Mouse (Mus musculus) bone marrow macrophage, adult 2 months (primary cell): ENCODE data around the gene Tor4a. TPM values are rescaled to one million over a fixed set of nuclear protein-coding genes. Genes with fewer than 3 reads are reported as not detected.

ENCODE experiments used
- H3K27ac ChIP-seq: 2 replicates; pipeline ENCODE4 v1.5.1; 2012; ENCODE audit warnings: low read depth, low read length; ENCODE audit not compliant: insufficient read depth
- H3K4me1 ChIP-seq: 2 replicates; pipeline ENCODE4 v1.6.1; 2012; ENCODE audit warnings: low read length; ENCODE audit not compliant: control insufficient read depth, insufficient read depth
- H3K4me3 ChIP-seq: 2 replicates; pipeline ENCODE4 v1.5.1; 2012; ENCODE audit warnings: mild to moderate bottlenecking, low read length, moderate library complexity; ENCODE audit not compliant: insufficient read depth
- CTCF ChIP-seq: IDR thresholded peaks from 2 replicates; pipeline ENCODE4 v1.5.1; 2012; ENCODE audit warnings: low read depth, mild to moderate bottlenecking, low read length, moderate library complexity
- POLR2A ChIP-seq: IDR thresholded peaks from 2 replicates; pipeline ENCODE4 v1.6.1; 2012; ENCODE audit warnings: mild to moderate bottlenecking, low read depth, low read length, borderline replicate concordance
- polyA plus RNA-seq: library from polyadenylated mRNA; stranded (reverse); fragments of >200 nt; gene quantifications from 2 replicates; pipeline ENCODE4 v1.2.4, GENCODE M21; 2012; ENCODE audit not compliant: missing spikeins, insufficient read depth, insufficient read length

Tor4a gene
- polyA plus RNA-seq, 1 experiment, result 73.2 TPM

- peak overlapping the region; percentile 87 for H3K27ac ChIP-seq
- peaks cover 20% of the 10 kb centered on the region for H3K4me1 ChIP-seq
- TF ChIP-seq POLR2A (no peak), CTCF (no peak)
- peak overlapping the region; percentile 76 for H3K4me3 ChIP-seq
These were observed 2.7 kb downstream of the Tor4a start for GRCm38 (mm10) chr2:25194006-25194405.

GRCm38 (mm10) chr2:25193330-25193770, 3.3 kb downstream of the Tor4a start:
- H3K27ac ChIP-seq, result peak overlapping the region; percentile 87
- peaks cover 18% of the 10 kb centered on the region for H3K4me1 ChIP-seq
- TF ChIP-seq POLR2A (no peak), CTCF (peak; percentile 64)
- H3K4me3 ChIP-seq, result peak overlapping the region; percentile 76

GRCm38 (mm10) chr2:25187841-25188240, 8.8 kb downstream of the Tor4a start:
- TF ChIP-seq CTCF, result no peak
- TF ChIP-seq POLR2A, result no peak
- H3K4me3 ChIP-seq, result no peak overlapping the region
- H3K4me1 ChIP-seq, result no peaks in the 10 kb centered on the region
- H3K27ac ChIP-seq, result no peak overlapping the region

GRCm38 (mm10) chr2:25186575-25186930, 10.1 kb downstream of the Tor4a start:
- Histone ChIP-seq H3K4me1 (no peaks in the 10 kb centered on the region), H3K4me3 (no peak overlapping the region), H3K27ac (no peak overlapping the region)
- TF ChIP-seq POLR2A (no peak), CTCF (no peak)

GRCm38 (mm10) chr2:25185625-25186574, 10.8 kb downstream of the Tor4a start:
- H3K4me1 ChIP-seq, result no peaks in the 10 kb centered on the region
- H3K4me3 ChIP-seq, result peak overlapping the region; percentile 43
- TF ChIP-seq CTCF (no peak), POLR2A (no peak)
- H3K27ac ChIP-seq, result no peak overlapping the region

GRCm38 (mm10) chr2:25184496-25184895, 12.2 kb downstream of the Tor4a start:
- H3K4me3 ChIP-seq, result no peak overlapping the region
- no peaks in the 10 kb centered on the region for H3K4me1 ChIP-seq
- H3K27ac ChIP-seq, result no peak overlapping the region
- no peak for TF ChIP-seq CTCF
- TF ChIP-seq POLR2A, result no peak

GRCm38 (mm10) chr2:25183336-25183735, 13.3 kb downstream of the Tor4a start:
- Histone ChIP-seq H3K4me3 (no peak overlapping the region), H3K4me1 (no peaks in the 10 kb centered on the region), H3K27ac (no peak overlapping the region)
- TF ChIP-seq CTCF (no peak), POLR2A (no peak)

- Histone ChIP-seq H3K27ac (no peak overlapping the region), H3K4me1 (no peaks in the 10 kb centered on the region), H3K4me3 (no peak overlapping the region)
- TF ChIP-seq POLR2A, result no peak
- TF ChIP-seq CTCF, result no peak
These were observed 14.0 kb downstream of the Tor4a start for GRCm38 (mm10) chr2:25182664-25183063.

- Histone ChIP-seq H3K27ac (no peak overlapping the region), H3K4me3 (peak overlapping the region; percentile 57; the same call in 1 of the 2 replicates), H3K4me1 (no peaks in the 10 kb centered on the region)
- TF ChIP-seq CTCF (no peak), POLR2A (no peak)
These were observed 14.7 kb downstream of the Tor4a start for GRCm38 (mm10) chr2:25181891-25182397.
